Comparison of ENCODE assay signal across 23 mouse cellular contexts in the genomic region with DNA sequence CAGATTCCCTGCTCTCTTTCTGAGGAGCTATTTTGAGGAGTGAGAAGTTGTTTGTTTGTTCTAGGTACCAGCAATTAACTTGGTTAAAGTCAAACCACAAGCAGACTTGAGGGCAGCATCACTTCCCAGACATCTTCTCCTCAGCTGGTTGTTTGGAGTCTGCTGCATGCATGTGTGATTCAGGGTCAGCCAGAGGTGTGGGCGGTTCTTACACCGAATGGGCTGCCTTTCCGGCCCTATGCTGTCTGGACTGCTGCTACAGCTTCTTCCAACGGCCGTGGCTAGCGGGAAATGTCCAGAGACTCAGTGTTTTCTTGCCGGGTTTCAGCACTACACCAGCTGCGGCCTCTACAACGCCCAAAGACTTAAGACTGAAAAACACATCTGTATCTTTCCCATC. TPM values are rescaled to one million over a fixed set of nuclear protein-coding genes. Genes with fewer than 3 reads are reported as not detected.
DNase-seq lines count a peak whose midpoint lies in the region; ATAC-seq and TF ChIP-seq lines count a peak whose summit lies in the region.
"Had no signal": no experiment of that assay in that cellular context is flagged by ENCODE, and none has a peak within 500 bp of the region (broad histone marks: within the 10 kb centered on the region; RNA-seq: fewer than 3 reads in every experiment).

No protein-coding gene starts in this region.

- H3K4me1 ChIP-seq in kidney, embryonic 16.5 days (ENCODE audit: insufficient read depth, low read length), result peaks cover 54% of the 10 kb centered on the region
- H3K4me1 ChIP-seq in kidney, adult 2 months (ENCODE audit: control insufficient read depth, insufficient read depth, low read length), result peaks cover 21% of the 10 kb centered on the region
- H3K4me1 ChIP-seq in limb, embryonic 15.5 days, result peaks cover 33% of the 10 kb centered on the region
- peaks cover 26% of the 10 kb centered on the region for H3K4me1 ChIP-seq in limb, embryonic 10.5 days

- intact Hi-C loops in gastrocnemius, adult 2 months (cut with DNase I), result no loop called here

- 47% methylated on average over 9 of the region's 9 CpGs for WGBS in kidney, embryonic 16.5 days
- 44% methylated on average over 9 of the region's 9 CpGs for WGBS in kidney, adult 2 months
- WGBS in limb, embryonic 15.5 days, result 78% methylated on average over 9 of the region's 9 CpGs
- WGBS in limb, embryonic 10.5 days, result 84% methylated on average over 9 of the region's 9 CpGs

- no peak for TF ChIP-seq CTCF in kidney, adult 2 months (conservative IDR thresholded peaks at IDR 0.05; ENCODE audit: insufficient read depth, insufficient read length, low read depth, low read length)
- no peak for TF ChIP-seq CTCF in Patski (IDR thresholded peaks at IDR 0.05)
- no peak for TF ChIP-seq CTCF in gastrocnemius, adult 2 months (IDR thresholded peaks at IDR 0.05)

- H3K9me3 ChIP-seq in kidney, embryonic 16.5 days (ENCODE audit: low read length), result no peaks in the 10 kb centered on the region
- H3K9me3 ChIP-seq in limb, embryonic 15.5 days, result no peaks in the 10 kb centered on the region
- H3K9me3 ChIP-seq in limb, embryonic 10.5 days (replicated peaks), result no peaks in the 10 kb centered on the region
- H3K9me3 ChIP-seq: embryonic facial prominence, embryonic 15.5 days; forebrain, embryonic 13.5 days; forebrain, embryonic 15.5 days had no signal

- H3K9ac ChIP-seq in kidney, embryonic 16.5 days (replicated peaks; ENCODE audit: low read length), result no peak overlapping the region
- no peak overlapping the region for H3K9ac ChIP-seq in limb, embryonic 15.5 days
- H3K9ac ChIP-seq: embryonic facial prominence, embryonic 13.5 days; embryonic facial prominence, embryonic 15.5 days; forebrain, embryonic 13.5 days; forebrain, embryonic 15.5 days; forebrain, postnatal 0 days had no signal

- no peak overlapping the region for H3K4me3 ChIP-seq in kidney, embryonic 16.5 days (ENCODE audit: low read length)
- no peak overlapping the region for H3K4me3 ChIP-seq in kidney, adult 2 months (ENCODE audit: insufficient read depth, low read depth, low read length)
- no peak overlapping the region for H3K4me3 ChIP-seq in limb, embryonic 15.5 days
- no peak overlapping the region for H3K4me3 ChIP-seq in limb, embryonic 10.5 days
- H3K4me3 ChIP-seq in gastrocnemius, adult 2 months, result no peak overlapping the region
- H3K4me3 ChIP-seq: embryonic facial prominence, embryonic 13.5 days; embryonic facial prominence, embryonic 15.5 days; erythroblast, embryonic 14.5 days; forebrain, embryonic 13.5 days; forebrain, embryonic 15.5 days had no signal

- peaks cover 11% of the 10 kb centered on the region for H3K36me3 ChIP-seq in kidney, embryonic 16.5 days (ENCODE audit: insufficient read depth, low read length)
- H3K36me3 ChIP-seq in kidney, adult 2 months (ENCODE audit: control insufficient read depth, insufficient read depth, low read length), result no peaks in the 10 kb centered on the region
- H3K36me3 ChIP-seq in limb, embryonic 15.5 days, result peaks cover 8% of the 10 kb centered on the region
- H3K36me3 ChIP-seq in limb, embryonic 10.5 days, result peaks cover 21% of the 10 kb centered on the region
- H3K36me3 ChIP-seq: forebrain, embryonic 15.5 days had no signal

- CTCF ChIA-PET in Patski (lab: Charles Lee), result no interaction called here

- no peak for TF ChIP-seq POLR2A in kidney, adult 2 months (IDR thresholded peaks at IDR 0.05; ENCODE audit: low read depth, low read length)

- no peak for ATAC-seq in kidney, embryonic 16.5 days (ENCODE audit: low FRiP score, low TSS enrichment)
- ATAC-seq in limb, embryonic 15.5 days (ENCODE audit: insufficient number of reproducible peaks, low FRiP score, low TSS enrichment, low read depth), result no peak
- no peak for ATAC-seq in Patski
- ATAC-seq: activated CD4-positive, CD25-positive, alpha-beta regulatory T cell, adult 4 months; forebrain, embryonic 13.5 days; forebrain, embryonic 15.5 days; forebrain, postnatal 0 days had no signal

- in situ Hi-C loops in Patski (cut with MboI; ENCODE audit: low pct_unique_long_range_greater_than_20kb), result no loop called here

- H3K27ac ChIP-seq in kidney, embryonic 16.5 days (ENCODE audit: low read length), result peak overlapping the region; percentile 25; the same call in 1 of the 2 replicates
- no peak overlapping the region for H3K27ac ChIP-seq in kidney, adult 2 months (ENCODE audit: insufficient read depth, low read depth, low read length)
- peak overlapping the region; percentile 47; the same call in 1 of the 2 replicates for H3K27ac ChIP-seq in limb, embryonic 15.5 days
- no peak overlapping the region for H3K27ac ChIP-seq in limb, embryonic 10.5 days
- H3K27ac ChIP-seq in gastrocnemius, adult 2 months, result no peak overlapping the region
- H3K27ac ChIP-seq: embryonic facial prominence, embryonic 13.5 days; embryonic facial prominence, embryonic 15.5 days; forebrain, embryonic 13.5 days; forebrain, embryonic 15.5 days had no signal

- POLR2A ChIA-PET in Patski (lab: Charles Lee), result no interaction called here

- DNase-seq in kidney, adult 2 months, result no peak
- no peak for DNase-seq in limb, embryonic 10.5 days (ENCODE audit: low spot score)
- DNase-seq in Patski (ENCODE audit: low read depth, low spot score), result peak; percentile 46
- peak; percentile 74 for DNase-seq in fibroblast of lung, adult 2 months (ENCODE audit: low read depth)
- no peak for DNase-seq in gastrocnemius, adult 2 months
- DNase-seq: adrenal gland, adult 8-10 months; adrenal gland, postnatal 14 days; adrenal gland, postnatal 36 days; cerebellum, adult 11-12 months; cerebellum, adult 2 months; cerebellum, adult 9-11 months; cerebellum, postnatal 14 days; cerebellum, postnatal 36 days; embryo, embryonic 11 days; forebrain, postnatal 0 days had no signal

- H3K27me3 ChIP-seq in kidney, embryonic 16.5 days (ENCODE audit: insufficient read depth, low read length), result no peaks in the 10 kb centered on the region
- no peaks in the 10 kb centered on the region for H3K27me3 ChIP-seq in kidney, adult 2 months (replicated peaks; ENCODE audit: control insufficient read depth, insufficient read depth, low read length)
- H3K27me3 ChIP-seq in limb, embryonic 15.5 days, result no peaks in the 10 kb centered on the region
- no peaks in the 10 kb centered on the region for H3K27me3 ChIP-seq in limb, embryonic 10.5 days (ENCODE audit: low read depth, poor library complexity, severe bottlenecking)
- H3K27me3 ChIP-seq in Patski, result no peaks in the 10 kb centered on the region
- H3K27me3 ChIP-seq: embryonic facial prominence, embryonic 13.5 days; embryonic facial prominence, embryonic 15.5 days; forebrain, embryonic 13.5 days; forebrain, embryonic 15.5 days had no signal

- no peak overlapping the region for H3K4me2 ChIP-seq in kidney, embryonic 16.5 days (replicated peaks; ENCODE audit: low read depth, low read length)
- no peak overlapping the region for H3K4me2 ChIP-seq in limb, embryonic 15.5 days
- H3K4me2 ChIP-seq: embryonic facial prominence, embryonic 13.5 days; embryonic facial prominence, embryonic 15.5 days; forebrain, embryonic 13.5 days; forebrain, embryonic 15.5 days had no signal

RNA-seq across cellular contexts. Expression of a gene that starts 36.9 kb away (rescaled TPM):
- polyA plus RNA-seq in kidney, embryonic 16.5 days (2015; fragmentation: Nextera tagmentation; extraction: Ambion mirVana), result 27.5 and 30.7 TPM in 2 replicates
- 39.2 and 40.3 TPM in 2 replicates for polyA plus RNA-seq in kidney, adult 2 months (2012; rRNA removed)
- polyA plus RNA-seq in limb, embryonic 15.5 days (2015; fragmentation: Nextera tagmentation; extraction: Ambion mirVana), result 17.0 and 19.2 TPM in 2 replicates
- polyA plus RNA-seq in limb, embryonic 10.5 days (2016; fragmentation: Nextera tagmentation; extraction: Ambion mirVana), result 8.8 and 11.6 TPM in 2 replicates
- 25.3 TPM for polyA plus RNA-seq in Patski (2021)
- total RNA-seq in gastrocnemius, adult 2 months (2021), result 1 to 10 TPM; 3.5 to 5.9 TPM

Comparison
In these comparisons a context has a peak if more than half of its experiments do, and no peak if none do; other contexts are left out.
1. H3K27ac ChIP-seq: peak in kidney, embryonic 16.5 days (single experiment) and limb, embryonic 15.5 days (single experiment); none in kidney, adult 2 months (single experiment), limb, embryonic 10.5 days (single experiment) and gastrocnemius, adult 2 months (single experiment).
2. DNase-seq: peak in Patski (single experiment) and fibroblast of lung, adult 2 months (single experiment); none in kidney, adult 2 months (single experiment), limb, embryonic 10.5 days (single experiment) and gastrocnemius, adult 2 months (single experiment).